Mouse (Mus musculus): Measurements from ENCODE around the gene Dynlt1b.
"Not testable (repeated sequence)": the region's sequence is repeated elsewhere in the genome, so short reads cannot be mapped to it uniquely, and the experiment has no call there.

DNA sequence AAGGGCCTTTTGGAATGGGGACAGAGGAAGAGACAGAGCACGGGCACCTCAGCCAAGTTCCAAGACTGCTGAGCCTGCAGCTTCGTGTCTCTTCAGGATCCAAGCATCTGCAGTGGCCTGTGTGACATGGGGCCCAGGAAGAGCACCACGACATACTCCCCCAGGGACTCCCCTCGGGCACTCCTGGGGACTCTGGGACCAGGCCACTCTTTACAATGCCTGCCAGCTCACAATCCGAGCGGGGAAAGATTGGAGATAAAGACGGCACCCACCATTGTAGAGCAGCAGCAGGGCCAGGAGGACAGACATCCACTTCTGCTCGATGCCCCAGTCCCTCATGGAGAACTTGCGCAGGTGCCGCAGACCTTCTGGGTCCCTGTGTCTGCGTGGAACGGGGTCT, 19.3 kb downstream of the Dynlt1b start:
- TF ChIP-seq CTCF (IDR thresholded peaks at IDR 0.05; ENCODE audit: control insufficient read depth, insufficient read depth, insufficient read length); MYOG (IDR thresholded peaks at IDR 0.05; ENCODE audit: control insufficient read depth, extremely low read depth, insufficient read length); MYOD1 (IDR thresholded peaks at IDR 0.05; ENCODE audit: control insufficient read depth, insufficient read length, low read depth); USF1 (IDR thresholded peaks at IDR 0.05; ENCODE audit: low read depth); MAX (IDR thresholded peaks at IDR 0.05); FOSL1 (IDR thresholded peaks at IDR 0.05; ENCODE audit: insufficient read depth, low read length, poor library complexity, severe bottlenecking): not testable (repeated sequence)
